Mouse (Mus musculus) bone marrow, adult 2 months (tissue): ENCODE measurements around the gene Trim43b.
"Not testable (repeated sequence)": the region's sequence is repeated elsewhere in the genome, so short reads cannot be mapped to it uniquely, and the experiment has no call there.

Experiments
- CTCF ChIP-seq: fragments of 200-500 bp; IDR thresholded peaks from 2 replicates; pipeline ENCODE4 v1.5.1; 2011; ENCODE audit warnings: low read length, control low read depth; ENCODE audit not compliant: control insufficient read depth, insufficient read depth
- POLR2A ChIP-seq: fragments of 200-500 bp; IDR thresholded peaks from 2 replicates; pipeline ENCODE4 v1.6.1; 2011; ENCODE audit warnings: low read depth, mild to moderate bottlenecking, control low read depth, low read length, borderline replicate concordance; ENCODE audit not compliant: control insufficient read depth

- TF ChIP-seq CTCF, POLR2A: not testable (repeated sequence)
Measured at GRCm38 (mm10) chr9:89104576-89104975, 11.9 kb upstream of the Trim43b start.
